Mouse (Mus musculus) embryonic facial prominence, embryonic 11.5 days (tissue): ENCODE measurements around the gene Tbc1d19. TPM values are rescaled to one million over a fixed set of nuclear protein-coding genes. Genes with fewer than 3 reads are reported as not detected.

Source experiments
- ATAC-seq: fragments of 200-750 bp; cut with Nextera tagmentation; replicated peaks from 2 replicates; pipeline ENCODE4 v1.8.0; 2017; ENCODE audit warnings: low read depth; ENCODE audit not compliant: insufficient number of reproducible peaks, low FRiP score, low TSS enrichment
- DNase-seq: peaks from one replicate; pipeline ENCODE4 v3.0.0-alpha.2; 2015; ENCODE audit warnings: low spot score
- H3K27ac ChIP-seq: fragments of 300-500 bp; sonication (generic); replicated peaks from 2 replicates; pipeline ENCODE4 v1.5.1; 2014; ENCODE audit warnings: mild to moderate bottlenecking, low read depth, low read length, control low read depth
- H3K27me3 ChIP-seq: fragments of 300-500 bp; sonication (generic); 2 replicates; pipeline ENCODE4 v1.6.1; 2014; ENCODE audit warnings: mild to moderate bottlenecking, low read length, moderate library complexity, mixed read lengths; ENCODE audit not compliant: control insufficient read depth, insufficient read depth
- H3K36me3 ChIP-seq: fragments of 300-500 bp; sonication (generic); replicated peaks from 2 replicates; pipeline ENCODE4 v1.6.1; 2014; ENCODE audit warnings: low read depth, mild to moderate bottlenecking, low read length, moderate library complexity, mixed read lengths; ENCODE audit not compliant: control insufficient read depth, insufficient read depth
- H3K4me1 ChIP-seq: fragments of 300-500 bp; sonication (generic); 2 replicates; pipeline ENCODE4 v1.6.1; 2014; ENCODE audit warnings: low read length, mixed read lengths; ENCODE audit not compliant: control insufficient read depth, insufficient read depth
- H3K4me2 ChIP-seq: fragments of 300-500 bp; sonication (generic); 2 replicates; pipeline ENCODE4 v1.6.1; 2014; ENCODE audit warnings: low read depth, mild to moderate bottlenecking, control low read depth, low read length, moderate library complexity
- H3K4me3 ChIP-seq: fragments of 300-500 bp; sonication (generic); 2 replicates; pipeline ENCODE4 v1.5.1; 2014; ENCODE audit warnings: low read depth, low read length, control low read depth
- H3K9ac ChIP-seq: fragments of 300-500 bp; sonication (generic); replicated peaks from 2 replicates; pipeline ENCODE4 v1.6.1; 2014; ENCODE audit warnings: mild to moderate bottlenecking, control low read depth, low read length
- H3K9me3 ChIP-seq: fragments of 300-500 bp; sonication (generic); replicated peaks from 2 replicates; pipeline ENCODE4 v1.6.1; 2016; ENCODE audit warnings: mild to moderate bottlenecking, low read length, inconsistent platforms, mixed read lengths; ENCODE audit not compliant: control insufficient read depth
- WGBS: fragments of 180-500 bp; shearing (Covaris S2); extraction: QIAGEN DNeasy Blood & Tissue Kit; methylation state at CpG from one replicate; pipeline ENCODE4 v1.1.7; 2014; 5-methylcytosine and 5-hydroxymethylcytosine counted together
- polyA plus RNA-seq: library from polyadenylated mRNA; unstranded; fragments of >200 nt; fragmentation: Nextera tagmentation; extraction: Ambion mirVana; gene quantifications from 2 replicates; pipeline ENCODE4 v1.2.1, GENCODE M21; 2014

The Tbc1d19 gene
- polyA plus RNA-seq, 1 experiment from 2014 or later: 57.9 TPM

- DNase-seq (no peak), ATAC-seq (no peak)
- no peak overlapping the region for H3K9ac ChIP-seq
- WGBS: 92% methylated on average over 4 of the region's 4 CpGs
- H3K4me2 ChIP-seq: no peak overlapping the region
- H3K9me3 ChIP-seq: no peaks in the 10 kb centered on the region
- no peak overlapping the region for H3K4me3 ChIP-seq
- H3K4me1 ChIP-seq: no peaks in the 10 kb centered on the region
- H3K27me3 ChIP-seq: no peaks in the 10 kb centered on the region
- no peak overlapping the region for H3K27ac ChIP-seq
- no peaks in the 10 kb centered on the region for H3K36me3 ChIP-seq
These were observed 25.1 kb downstream of the Tbc1d19 start for GRCm38 (mm10) chr5:53834489-53834888.

GRCm38 (mm10) chr5:53841256-53841655 is 31.9 kb downstream of the Tbc1d19 start:
- no peak overlapping the region for H3K4me3 ChIP-seq
- DNase-seq (no peak), ATAC-seq (no peak)
- H3K4me2 ChIP-seq: no peak overlapping the region
- 0 out of 2 replicates have a peak, but pooled peaks cover 2% of the 10 kb centered on the region for H3K36me3 ChIP-seq
- no peaks in the 10 kb centered on the region for H3K4me1 ChIP-seq
- no peaks in the 10 kb centered on the region for H3K27me3 ChIP-seq
- no peak overlapping the region for H3K9ac ChIP-seq
- no peak overlapping the region for H3K27ac ChIP-seq
- WGBS: 79% methylated on average over 5 of the region's 5 CpGs
- no peaks in the 10 kb centered on the region for H3K9me3 ChIP-seq

GRCm38 (mm10) chr5:53848294-53848942 is 39.0 kb downstream of the Tbc1d19 start:
- no peak for ATAC-seq

GRCm38 (mm10) chr5:53852574-53852973 is 43.2 kb downstream of the Tbc1d19 start:
- no peak overlapping the region for H3K9ac ChIP-seq
- no peaks in the 10 kb centered on the region for H3K4me1 ChIP-seq
- ATAC-seq: no peak
- H3K4me2 ChIP-seq: no peak overlapping the region
- H3K27ac ChIP-seq: no peak overlapping the region
- no peaks in the 10 kb centered on the region for H3K27me3 ChIP-seq
- H3K9me3 ChIP-seq: no peaks in the 10 kb centered on the region
- DNase-seq: no peak
- no peaks in the 10 kb centered on the region for H3K36me3 ChIP-seq
- H3K4me3 ChIP-seq: no peak overlapping the region
- WGBS: 93% methylated on average over 5 of the region's 5 CpGs

More at GRCm38 (mm10) chr5:53848294-53848942, 39.0 kb downstream of the Tbc1d19 start:
- DNase-seq: no peak
- no peak overlapping the region for H3K27ac ChIP-seq
- WGBS: 73% methylated on average over 2 of the region's 2 CpGs
- no peak overlapping the region for H3K4me3 ChIP-seq
- no peak overlapping the region for H3K9ac ChIP-seq
- no peaks in the 10 kb centered on the region for H3K27me3 ChIP-seq
- no peak overlapping the region for H3K4me2 ChIP-seq
- no peaks in the 10 kb centered on the region for H3K9me3 ChIP-seq
- no peaks in the 10 kb centered on the region for H3K4me1 ChIP-seq
- 0 out of 2 replicates have a peak, but pooled peaks cover 2% of the 10 kb centered on the region for H3K36me3 ChIP-seq

GRCm38 (mm10) chr5:53854561-53854960 is 45.2 kb downstream of the Tbc1d19 start:
- no peaks in the 10 kb centered on the region for H3K27me3 ChIP-seq
- H3K4me2 ChIP-seq: no peak overlapping the region
- H3K9me3 ChIP-seq: no peaks in the 10 kb centered on the region
- H3K27ac ChIP-seq: no peak overlapping the region
- DNase-seq (no peak), ATAC-seq (no peak)
- H3K4me1 ChIP-seq: no peaks in the 10 kb centered on the region
- whole genome bisulfite sequencing: 85% methylated on average over 6 of the region's 6 CpGs
- no peak overlapping the region for H3K9ac ChIP-seq
- H3K36me3 ChIP-seq: no peaks in the 10 kb centered on the region
- no peak overlapping the region for H3K4me3 ChIP-seq

- H3K4me2 ChIP-seq: no peak overlapping the region
- no peak overlapping the region for H3K9ac ChIP-seq
- H3K36me3 ChIP-seq: no peaks in the 10 kb centered on the region
- no peak overlapping the region for H3K27ac ChIP-seq
- DNase-seq (no peak), ATAC-seq (no peak)
- no peaks in the 10 kb centered on the region for H3K4me1 ChIP-seq
- WGBS: 84% methylated on average over 6 of the region's 6 CpGs
- H3K4me3 ChIP-seq: no peak overlapping the region
- H3K27me3 ChIP-seq: no peaks in the 10 kb centered on the region
- H3K9me3 ChIP-seq: no peaks in the 10 kb centered on the region
These were observed 46.6 kb downstream of the Tbc1d19 start for GRCm38 (mm10) chr5:53856011-53856410.

GRCm38 (mm10) chr5:53865146-53865545 is 55.7 kb downstream of the Tbc1d19 start:
- H3K27me3 ChIP-seq: no peaks in the 10 kb centered on the region
- no peak overlapping the region for H3K9ac ChIP-seq
- no peak overlapping the region for H3K4me3 ChIP-seq
- H3K9me3 ChIP-seq: no peaks in the 10 kb centered on the region
- ATAC-seq: no peak
- H3K27ac ChIP-seq: no peak overlapping the region
- WGBS: 87% methylated on average over 5 of the region's 5 CpGs
- no peaks in the 10 kb centered on the region for H3K36me3 ChIP-seq
- no peak for DNase-seq
- H3K4me2 ChIP-seq: no peak overlapping the region
- no peaks in the 10 kb centered on the region for H3K4me1 ChIP-seq

GRCm38 (mm10) chr5:53865991-53866390 is 56.6 kb downstream of the Tbc1d19 start:
- H3K4me2 ChIP-seq: no peak overlapping the region
- DNase-seq: no peak
- no peaks in the 10 kb centered on the region for H3K4me1 ChIP-seq
- no peaks in the 10 kb centered on the region for H3K36me3 ChIP-seq
- no peaks in the 10 kb centered on the region for H3K9me3 ChIP-seq
- 78% methylated on average over 6 of the region's 6 CpGs for WGBS
- no peak overlapping the region for H3K4me3 ChIP-seq
- ATAC-seq: no peak
- H3K9ac ChIP-seq: no peak overlapping the region
- no peaks in the 10 kb centered on the region for H3K27me3 ChIP-seq
- no peak overlapping the region for H3K27ac ChIP-seq
